Mouse (Mus musculus): ENCODE data around the gene Grik3. TPM values are rescaled to one million over a fixed set of nuclear protein-coding genes. Genes with fewer than 3 reads are reported as not detected.

The Grik3 gene
- polyA plus RNA-seq, 1 experiment from 2014 or later: 0.12 TPM

DNA sequence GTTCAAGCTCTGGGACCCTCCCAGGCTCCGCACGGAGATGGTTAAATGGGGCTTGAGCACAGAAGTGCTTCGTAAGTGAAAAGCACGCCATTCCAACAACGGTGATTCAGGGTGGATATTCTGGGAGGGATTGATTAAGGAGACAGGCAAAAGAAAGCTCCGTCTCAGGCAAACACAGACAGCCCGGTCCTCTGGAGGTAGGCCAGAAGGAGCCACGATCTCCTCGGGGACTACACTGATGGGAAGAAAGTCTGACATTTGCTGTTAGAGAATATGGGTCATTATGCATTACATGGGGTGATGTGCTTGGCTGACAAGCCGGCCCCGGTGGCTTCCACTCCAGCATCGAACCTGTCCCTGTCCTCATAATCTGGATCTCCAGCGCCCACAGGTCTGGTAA lies 146.9 kb downstream of the Grik3 start:
- no peak for ATAC-seq (ENCODE audit: low FRiP score, low TSS enrichment)
- Histone ChIP-seq H3K27ac (replicated peaks) (no peak overlapping the region; the same call in 1 of the 2 replicates), H3K9me3 (ENCODE audit: control insufficient read depth, low read length) (no peaks in the 10 kb centered on the region), H3K36me3 (ENCODE audit: control insufficient read depth, insufficient read depth, low read length) (no peaks in the 10 kb centered on the region), H3K4me1 (replicated peaks; ENCODE audit: control insufficient read depth, insufficient read depth) (no peaks in the 10 kb centered on the region), H3K4me2 (replicated peaks; ENCODE audit: low read depth) (no peak overlapping the region), H3K27me3 (ENCODE audit: control insufficient read depth, insufficient read depth, low read length) (no peaks in the 10 kb centered on the region), H3K4me3 (ENCODE audit: low read depth, low read length) (no peak overlapping the region), H3K9ac (ENCODE audit: low read length) (no peak overlapping the region)
- no peak for DNase-seq (ENCODE audit: low spot score)
- TF ChIP-seq EP300 (optimal IDR thresholded peaks at IDR 0.05) (no peak), CTCF (IDR thresholded peaks at IDR 0.05; ENCODE audit: low read depth) (no peak)
- WGBS: 70% methylated on average over 13 of the region's 13 CpGs

- H3K4me3 ChIP-seq (ENCODE audit: low read depth, low read length): no peak overlapping the region
- WGBS: 66% methylated on average over 9 of the region's 9 CpGs
- no peaks in the 10 kb centered on the region for H3K27me3 ChIP-seq (ENCODE audit: control insufficient read depth, insufficient read depth, low read length)
- no peak for DNase-seq (ENCODE audit: low spot score)
- no peak overlapping the region for H3K9ac ChIP-seq (ENCODE audit: low read length)
- no peaks in the 10 kb centered on the region for H3K36me3 ChIP-seq (ENCODE audit: control insufficient read depth, insufficient read depth, low read length)
- H3K4me1 ChIP-seq (replicated peaks; ENCODE audit: control insufficient read depth, insufficient read depth): no peaks in the 10 kb centered on the region
- H3K9me3 ChIP-seq (ENCODE audit: control insufficient read depth, low read length): no peaks in the 10 kb centered on the region
- H3K27ac ChIP-seq (replicated peaks): no peak overlapping the region
- H3K4me2 ChIP-seq (replicated peaks; ENCODE audit: low read depth): no peak overlapping the region
- no peak for TF ChIP-seq CTCF (IDR thresholded peaks at IDR 0.05; ENCODE audit: low read depth)
- TF ChIP-seq EP300 (optimal IDR thresholded peaks at IDR 0.05): no peak
- ATAC-seq (ENCODE audit: low FRiP score, low TSS enrichment): no peak
Observed at GRCm38 (mm10) chr4:125640520-125640919, 150.0 kb downstream of the Grik3 start.

GRCm38 (mm10) chr4:125640921-125641663 lies 150.6 kb downstream of the Grik3 start:
- ATAC-seq (ENCODE audit: low FRiP score, low TSS enrichment): no peak
- H3K4me2 ChIP-seq (replicated peaks; ENCODE audit: low read depth): no peak overlapping the region
- TF ChIP-seq CTCF (IDR thresholded peaks at IDR 0.05; ENCODE audit: low read depth): no peak
- no peak for DNase-seq (ENCODE audit: low spot score)
- H3K4me1 ChIP-seq (replicated peaks; ENCODE audit: control insufficient read depth, insufficient read depth): no peaks in the 10 kb centered on the region
- WGBS: 78% methylated on average over 15 of the region's 15 CpGs
- no peak overlapping the region for H3K9ac ChIP-seq (ENCODE audit: low read length)
- H3K27ac ChIP-seq (replicated peaks): no peak overlapping the region
- H3K4me3 ChIP-seq (ENCODE audit: low read depth, low read length): no peak overlapping the region
- H3K27me3 ChIP-seq (ENCODE audit: control insufficient read depth, insufficient read depth, low read length): no peaks in the 10 kb centered on the region
- no peaks in the 10 kb centered on the region for H3K9me3 ChIP-seq (ENCODE audit: control insufficient read depth, low read length)
- H3K36me3 ChIP-seq (ENCODE audit: control insufficient read depth, insufficient read depth, low read length): no peaks in the 10 kb centered on the region

- Histone ChIP-seq H3K4me2 (replicated peaks; ENCODE audit: low read depth) (no peak overlapping the region), H3K4me3 (ENCODE audit: low read depth, low read length) (no peak overlapping the region), H3K9ac (ENCODE audit: low read length) (no peak overlapping the region), H3K27ac (replicated peaks) (no peak overlapping the region), H3K27me3 (ENCODE audit: control insufficient read depth, insufficient read depth, low read length) (no peaks in the 10 kb centered on the region), H3K4me1 (replicated peaks; ENCODE audit: control insufficient read depth, insufficient read depth) (no peaks in the 10 kb centered on the region), H3K36me3 (ENCODE audit: control insufficient read depth, insufficient read depth, low read length) (no peaks in the 10 kb centered on the region), H3K9me3 (ENCODE audit: control insufficient read depth, low read length) (no peaks in the 10 kb centered on the region)
- WGBS: 74% methylated on average over 23 of the region's 23 CpGs
- ATAC-seq (ENCODE audit: low FRiP score, low TSS enrichment) (no peak), DNase-seq (ENCODE audit: low spot score) (no peak)
- TF ChIP-seq EP300 (optimal IDR thresholded peaks at IDR 0.05): no peak
- no peak for TF ChIP-seq CTCF (IDR thresholded peaks at IDR 0.05; ENCODE audit: low read depth)
Observed at GRCm38 (mm10) chr4:125644581-125645568, 154.4 kb downstream of the Grik3 start.

DNA sequence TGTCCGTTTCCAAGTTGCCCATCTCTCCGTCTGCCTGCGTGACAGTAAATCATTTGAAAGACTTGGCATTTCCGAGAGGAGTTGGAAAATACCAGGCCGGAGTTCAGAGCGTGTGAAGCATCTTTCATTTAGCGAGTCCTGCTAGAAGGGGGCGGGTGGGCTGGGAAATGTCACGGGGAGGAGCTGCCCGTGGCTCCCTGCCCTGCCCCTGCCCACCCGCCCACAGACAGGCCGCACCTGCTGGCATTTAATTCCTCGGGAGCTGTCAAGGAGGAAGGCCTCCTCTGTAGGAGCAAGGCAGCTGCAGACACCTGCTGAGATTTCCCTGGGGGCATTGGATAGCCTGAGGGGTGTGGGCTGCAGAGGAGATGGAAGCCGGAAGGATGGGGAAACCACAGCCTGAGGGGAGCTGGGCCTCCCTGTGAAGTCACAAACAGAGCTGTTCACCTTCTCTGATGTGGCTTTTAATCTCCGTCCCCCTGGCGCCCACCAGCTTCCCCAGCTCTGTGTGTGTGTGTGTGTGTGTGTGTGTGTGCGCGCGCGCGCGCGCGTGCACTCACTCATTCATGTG lies 161.3 kb downstream of the Grik3 start:
- Histone ChIP-seq H3K27ac (replicated peaks) (no peak overlapping the region), H3K9me3 (ENCODE audit: control insufficient read depth, low read length) (no peaks in the 10 kb centered on the region), H3K4me1 (replicated peaks; ENCODE audit: control insufficient read depth, insufficient read depth) (no peaks in the 10 kb centered on the region), H3K4me3 (ENCODE audit: low read depth, low read length) (no peak overlapping the region), H3K9ac (ENCODE audit: low read length) (no peak overlapping the region), H3K4me2 (replicated peaks; ENCODE audit: low read depth) (no peak overlapping the region), H3K27me3 (ENCODE audit: control insufficient read depth, insufficient read depth, low read length) (no peaks in the 10 kb centered on the region), H3K36me3 (ENCODE audit: control insufficient read depth, insufficient read depth, low read length) (no peaks in the 10 kb centered on the region)
- DNase-seq (ENCODE audit: low spot score) (no peak), ATAC-seq (ENCODE audit: low FRiP score, low TSS enrichment) (no peak)
- TF ChIP-seq CTCF (IDR thresholded peaks at IDR 0.05; ENCODE audit: low read depth): no peak
- TF ChIP-seq EP300 (optimal IDR thresholded peaks at IDR 0.05): no peak
- 48% methylated on average over 21 of the region's 24 CpGs for WGBS
